Mouse (Mus musculus) myocyte (in vitro differentiated cells): Measurements from ENCODE around the gene Dnase1l3. TPM values are rescaled to one million over a fixed set of nuclear protein-coding genes. Genes with fewer than 3 reads are reported as not detected.

Experiments
- H3K27me3 ChIP-seq: one replicate; pipeline ENCODE4 v1.6.1; 2011; ENCODE audit not compliant: control insufficient read depth, insufficient read depth, insufficient read length
- H3K36me3 ChIP-seq: one replicate; pipeline ENCODE4 v1.6.1; 2011; ENCODE audit not compliant: control insufficient read depth, insufficient read depth
- H3K4me2 ChIP-seq: one replicate; pipeline ENCODE4 v1.6.1; 2011; ENCODE audit warnings: low read depth, control low read depth
- H3K4me3 ChIP-seq: one replicate; pipeline ENCODE4 v1.5.1; 2011; ENCODE audit warnings: mild to moderate bottlenecking, control low read depth, moderate library complexity
- H3K79me2 ChIP-seq: one replicate; pipeline ENCODE4 v1.6.1; 2011; ENCODE audit not compliant: control insufficient read depth, insufficient read depth
- H3ac ChIP-seq: one replicate; pipeline ENCODE4 v1.6.1; 2011; ENCODE audit not compliant: control insufficient read depth, insufficient read length
- CEBPB ChIP-seq: IDR thresholded peaks from 2 replicates; pipeline ENCODE4 v1.6.1; 2011; ENCODE audit warnings: mild to moderate bottlenecking, moderate library complexity; ENCODE audit not compliant: poor library complexity, insufficient read depth, severe bottlenecking
- E2F4 ChIP-seq: IDR thresholded peaks from one replicate; pipeline ENCODE4 v1.6.1; 2011; ENCODE audit warnings: mild to moderate bottlenecking, control low read depth, moderate library complexity; ENCODE audit not compliant: insufficient read depth
- MAX ChIP-seq: IDR thresholded peaks from one replicate; pipeline ENCODE4 v1.6.1; 2011; ENCODE audit warnings: low read depth, mild to moderate bottlenecking, control low read depth
- MYOD1 ChIP-seq, 3 experiments: IDR thresholded peaks; one replicate each; pipeline ENCODE4 v1.6.1; 2011; ENCODE audit warnings: control low read depth in 2 of 3, low read depth in 2 of 3, mild to moderate bottlenecking in 2 of 3, moderate library complexity in 1 of 3; ENCODE audit not compliant: insufficient read length in 2 of 3, control insufficient read depth in 1 of 3
- MYOG ChIP-seq, 3 experiments: IDR thresholded peaks; one replicate each; pipeline ENCODE4 v1.6.1; 2011; ENCODE audit warnings: control low read depth in 2 of 3, low read depth in 2 of 3, mild to moderate bottlenecking in 2 of 3; ENCODE audit not compliant: insufficient read length in 2 of 3, control insufficient read depth in 1 of 3, insufficient read depth in 1 of 3
- POLR2A ChIP-seq: IDR thresholded peaks from one replicate; pipeline ENCODE4 v1.6.1; 2011; ENCODE audit warnings: low read depth, mild to moderate bottlenecking, control low read depth, moderate library complexity; ENCODE audit not compliant: insufficient read length
- POLR2AphosphoS2 ChIP-seq: IDR thresholded peaks from one replicate; pipeline ENCODE4 v1.6.1; 2011; ENCODE audit warnings: low read depth, control low read depth; ENCODE audit not compliant: insufficient read length
- REST ChIP-seq: IDR thresholded peaks from one replicate; pipeline ENCODE4 v1.6.1; 2011; ENCODE audit warnings: mild to moderate bottlenecking, control low read depth, moderate library complexity; ENCODE audit not compliant: insufficient read depth, insufficient read length
- SRF ChIP-seq: IDR thresholded peaks from one replicate; pipeline ENCODE4 v1.6.1; 2011; ENCODE audit warnings: low read depth; ENCODE audit not compliant: control insufficient read depth, insufficient read length
- TCF12 ChIP-seq: IDR thresholded peaks from one replicate; pipeline ENCODE4 v1.6.1; 2011; ENCODE audit warnings: mild to moderate bottlenecking, control low read depth; ENCODE audit not compliant: poor library complexity, insufficient read depth, severe bottlenecking
- TCF3 ChIP-seq: IDR thresholded peaks from one replicate; pipeline ENCODE4 v1.6.1; 2011; ENCODE audit warnings: low read depth, control low read depth; ENCODE audit not compliant: insufficient read length
- USF1 ChIP-seq: IDR thresholded peaks from one replicate; pipeline ENCODE4 v1.6.1; 2011; ENCODE audit warnings: low read depth, mild to moderate bottlenecking, control low read depth, moderate library complexity
- polyA plus RNA-seq: library from polyadenylated mRNA; unstranded; fragments of >200 nt; fragmentation: generic; extraction: Trizol; gene quantifications from one replicate; pipeline ENCODE4 v1.2.1, GENCODE M21; 2012; ENCODE audit warnings: missing spikeins

Dnase1l3 gene
- polyA plus RNA-seq, 1 experiment = 0.86 TPM

DNA sequence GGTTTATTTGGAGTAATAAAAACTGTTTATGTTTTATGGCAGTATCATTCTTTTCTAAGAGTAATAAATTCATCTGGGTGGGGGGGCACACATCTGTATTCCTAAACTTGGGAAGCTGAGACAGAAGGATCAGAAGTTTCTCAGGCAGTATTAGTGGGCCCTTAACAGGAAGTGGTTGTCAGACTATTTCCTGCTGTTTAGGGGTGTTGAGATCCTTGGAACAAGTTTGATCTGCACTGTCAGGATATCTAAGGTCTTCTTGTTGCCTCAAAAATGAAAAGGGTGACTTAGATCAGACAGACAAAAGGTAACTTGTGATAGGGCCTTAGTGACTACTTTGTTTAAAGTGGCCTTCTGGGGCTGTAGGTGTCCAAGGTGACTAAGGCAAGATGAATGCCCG lies 16.2 kb downstream of the Dnase1l3 start:
- Histone ChIP-seq H3K36me3 (no peaks in the 10 kb centered on the region), H3K4me3 (no peak overlapping the region), H3K79me2 (no peaks in the 10 kb centered on the region), H3K27me3 (no peaks in the 10 kb centered on the region), H3K4me2 (no peak overlapping the region), H3ac (no peak overlapping the region)
- TF ChIP-seq POLR2AphosphoS2 (no peak), MYOD1 (IDR thresholded peaks at IDR 0.05; ENCODE audit: control insufficient read depth in 1 of 3, insufficient read length in 2 of 3, low read depth in 2 of 3) (no peak), USF1 (no peak), REST (no peak), MYOG (IDR thresholded peaks at IDR 0.05; ENCODE audit: control insufficient read depth in 1 of 3, insufficient read depth in 1 of 3, insufficient read length in 2 of 3, low read depth in 2 of 3) (no peak), CEBPB (no peak), TCF3 (no peak), MAX (no peak), TCF12 (no peak), POLR2A (no peak), E2F4 (no peak), SRF (no peak)

DNA sequence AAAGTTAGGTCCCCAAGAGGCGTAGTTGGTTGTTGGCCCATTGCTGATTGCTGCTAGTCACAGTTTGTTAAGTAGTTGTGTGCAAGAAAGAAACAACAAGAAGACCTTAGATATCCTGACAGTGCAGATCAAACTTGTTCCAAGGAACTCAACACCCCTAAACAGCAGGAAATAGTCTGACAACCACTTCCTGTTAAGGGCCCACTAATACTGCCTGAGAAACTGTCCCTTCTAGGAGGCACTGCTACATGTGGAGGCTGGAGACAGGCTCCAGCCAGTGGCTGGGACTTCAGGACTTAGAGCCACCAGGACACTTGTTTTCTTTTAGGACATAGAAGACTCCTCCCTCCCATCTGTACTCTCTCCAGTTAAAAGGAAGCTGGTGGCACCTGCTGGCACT lies 16.9 kb downstream of the Dnase1l3 start:
- H3K36me3 ChIP-seq = no peaks in the 10 kb centered on the region
- no peak overlapping the region for H3ac ChIP-seq
- TF ChIP-seq MYOG (IDR thresholded peaks at IDR 0.05; ENCODE audit: control insufficient read depth in 1 of 3, insufficient read depth in 1 of 3, insufficient read length in 2 of 3, low read depth in 2 of 3) (no peak), MAX (no peak)
- no peak overlapping the region for H3K4me2 ChIP-seq
- H3K79me2 ChIP-seq = no peaks in the 10 kb centered on the region
- H3K27me3 ChIP-seq = no peaks in the 10 kb centered on the region
- H3K4me3 ChIP-seq = no peak overlapping the region

DNA sequence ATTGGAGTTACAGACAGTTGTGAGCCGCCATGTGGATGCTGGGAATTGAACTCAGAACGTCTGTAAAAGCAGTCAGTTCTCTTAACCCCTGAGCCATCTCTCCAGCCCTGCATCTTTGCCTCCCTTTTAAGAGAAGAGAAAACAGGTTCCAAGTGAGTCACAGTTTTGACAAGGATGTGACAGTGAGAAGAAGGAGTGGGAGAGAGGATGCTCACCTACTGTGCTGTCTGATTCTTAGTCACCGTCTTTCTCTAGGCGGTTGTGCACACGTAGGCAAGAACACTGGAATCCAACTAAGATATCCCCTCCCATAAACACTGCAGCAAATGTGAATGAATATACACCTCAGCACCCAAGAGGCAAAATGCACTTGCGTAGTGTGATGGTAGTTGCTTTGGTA lies 19.2 kb downstream of the Dnase1l3 start:
- no peaks in the 10 kb centered on the region for H3K27me3 ChIP-seq

DNA sequence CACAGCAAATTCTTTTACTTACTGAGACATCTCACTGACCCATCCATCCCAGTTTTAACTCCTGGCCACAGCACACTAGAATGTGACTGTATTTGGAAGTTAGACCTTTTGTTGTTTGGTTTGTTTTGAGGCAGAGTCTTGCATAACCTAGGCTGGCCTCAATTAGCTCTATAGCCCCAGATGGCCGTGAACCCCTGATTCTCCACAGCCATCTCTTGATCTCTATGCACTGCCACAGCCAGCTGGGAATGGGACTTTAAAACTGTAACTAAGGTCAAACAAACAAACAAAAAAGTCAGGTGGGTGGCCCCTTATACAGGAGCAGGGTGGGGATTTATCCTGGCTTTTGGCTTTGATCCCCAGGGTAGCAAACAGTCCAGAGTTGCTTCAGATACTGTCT lies 19.7 kb downstream of the Dnase1l3 start:
- H3K36me3 ChIP-seq = no peaks in the 10 kb centered on the region
- H3K79me2 ChIP-seq = no peaks in the 10 kb centered on the region
- H3K27me3 ChIP-seq = no peaks in the 10 kb centered on the region
- no peak overlapping the region for H3K4me3 ChIP-seq
- H3K4me2 ChIP-seq = no peak overlapping the region
- TF ChIP-seq SRF (no peak), MAX (no peak), POLR2AphosphoS2 (no peak)
- H3ac ChIP-seq = no peak overlapping the region

More for the DNA sequence above, 19.2 kb downstream of the Dnase1l3 start:
- Histone ChIP-seq H3ac (no peak overlapping the region), H3K36me3 (no peaks in the 10 kb centered on the region), H3K79me2 (no peaks in the 10 kb centered on the region), H3K4me2 (no peak overlapping the region), H3K4me3 (no peak overlapping the region)
- no peak for TF ChIP-seq SRF
- TF ChIP-seq POLR2A = no peak
- TF ChIP-seq CEBPB = no peak
- TF ChIP-seq MAX = no peak
- no peak for TF ChIP-seq TCF12
- TF ChIP-seq POLR2AphosphoS2 = no peak
- no peak for TF ChIP-seq TCF3
- TF ChIP-seq MYOG (IDR thresholded peaks at IDR 0.05; ENCODE audit: control insufficient read depth in 1 of 3, insufficient read depth in 1 of 3, insufficient read length in 2 of 3, low read depth in 2 of 3) = no peak
- no peak for TF ChIP-seq REST
- no peak for TF ChIP-seq USF1
- no peak for TF ChIP-seq E2F4
- TF ChIP-seq MYOD1 (IDR thresholded peaks at IDR 0.05; ENCODE audit: control insufficient read depth in 1 of 3, insufficient read length in 2 of 3, low read depth in 2 of 3) = no peak

DNA sequence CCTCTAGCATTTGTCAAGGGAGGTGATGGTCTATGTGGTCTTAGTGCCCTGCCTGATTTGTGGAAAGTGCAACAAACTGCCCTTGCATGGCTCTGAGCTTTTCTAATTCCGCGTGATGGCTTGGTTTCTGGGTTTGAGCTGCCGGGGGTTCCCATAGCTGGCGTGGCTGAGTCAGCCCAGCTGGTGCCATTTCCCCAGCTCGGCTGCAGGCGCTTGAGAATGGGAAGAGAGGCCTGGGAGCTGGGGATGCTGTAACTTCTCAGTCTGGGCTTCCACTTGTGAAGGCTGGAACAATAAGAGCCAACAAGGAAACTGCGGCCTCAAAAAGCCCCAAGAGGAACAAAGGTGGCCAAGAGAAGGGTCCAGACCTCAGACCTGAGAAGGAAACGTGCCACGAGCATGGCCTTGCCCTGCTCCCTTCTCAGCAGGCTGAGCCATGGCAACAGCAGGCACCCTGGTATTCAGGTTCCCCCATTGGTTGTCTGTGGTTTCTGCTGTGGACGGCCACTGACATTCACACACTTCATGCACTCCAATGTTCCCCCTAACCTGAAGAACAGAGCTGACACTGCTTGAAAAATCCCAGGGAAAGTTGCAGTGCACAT lies 22.4 kb downstream of the Dnase1l3 start:
- no peak for TF ChIP-seq TCF12
- TF ChIP-seq E2F4 = no peak
- TF ChIP-seq USF1 = no peak
- TF ChIP-seq REST = no peak
- TF ChIP-seq SRF = no peak
- no peak for TF ChIP-seq TCF3
- TF ChIP-seq POLR2AphosphoS2 = no peak
- TF ChIP-seq MYOD1 (IDR thresholded peaks at IDR 0.05; ENCODE audit: control insufficient read depth in 1 of 3, insufficient read length in 2 of 3, low read depth in 2 of 3) = no peak
- no peak for TF ChIP-seq POLR2A
- TF ChIP-seq MAX = no peak
- no peak for TF ChIP-seq CEBPB
- TF ChIP-seq MYOG (IDR thresholded peaks at IDR 0.05; ENCODE audit: control insufficient read depth in 1 of 3, insufficient read depth in 1 of 3, insufficient read length in 2 of 3, low read depth in 2 of 3) = no peak
- H3K27me3 ChIP-seq = no peaks in the 10 kb centered on the region
- no peak overlapping the region for H3ac ChIP-seq
- H3K4me3 ChIP-seq = no peak overlapping the region
- no peaks in the 10 kb centered on the region for H3K36me3 ChIP-seq
- no peak overlapping the region for H3K4me2 ChIP-seq
- H3K79me2 ChIP-seq = no peaks in the 10 kb centered on the region
